ENCODE assay signal across 8 mouse cellular contexts in the genomic region with DNA sequence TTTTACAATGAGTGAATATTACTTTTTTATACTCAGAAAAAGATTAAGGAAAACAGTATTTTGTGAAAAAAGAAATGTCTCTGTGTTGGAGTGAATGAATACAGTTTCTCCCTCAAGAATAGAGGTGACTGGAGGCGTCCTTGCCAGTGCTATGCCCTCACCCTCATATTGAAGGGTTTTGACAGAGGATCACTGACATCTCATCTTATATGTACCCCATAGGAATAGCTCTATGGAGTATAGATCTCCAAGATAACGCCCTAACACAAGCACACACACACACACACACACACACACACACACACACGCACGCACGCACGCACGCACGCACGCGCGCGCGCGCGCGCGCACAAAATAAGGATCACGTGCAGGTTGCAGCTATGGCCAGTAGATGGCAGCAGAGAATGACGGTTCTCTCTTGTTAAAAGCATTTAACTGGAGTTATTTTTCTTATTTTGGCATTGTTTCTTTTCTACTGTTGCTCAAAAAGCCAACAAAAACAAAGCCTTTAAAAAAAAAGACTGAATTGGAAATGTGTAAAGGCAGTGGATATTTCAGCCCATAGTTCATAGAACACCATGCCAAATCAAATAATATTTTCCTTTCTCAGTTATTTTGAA. TPM values are rescaled to one million over a fixed set of nuclear protein-coding genes. Genes with fewer than 3 reads are reported as not detected.
DNase-seq lines count a peak whose midpoint lies in the region; ATAC-seq and TF ChIP-seq lines count a peak whose summit lies in the region.

No protein-coding gene starts in this region.

- TF ChIP-seq EP300 in heart, postnatal 0 days (IDR thresholded peaks at IDR 0.05; ENCODE audit: low read depth) = no peak

- H3K4me2 ChIP-seq in heart, postnatal 0 days (ENCODE audit: low read depth, low read length) = peak overlapping the region; percentile 37; the same call in 1 of the 2 replicates

- 0 out of 2 replicates have a peak, but pooled peaks cover 2% of the 10 kb centered on the region for H3K27me3 ChIP-seq in heart, postnatal 0 days (ENCODE audit: control insufficient read depth, insufficient read depth, low read length)

- no peak for TF ChIP-seq POLR2A in lung, adult 2 months (IDR thresholded peaks at IDR 0.05; ENCODE audit: borderline replicate concordance, extremely low read depth, low read depth, low read length)
- no peak for TF ChIP-seq POLR2A in olfactory bulb, adult 2 months (IDR thresholded peaks at IDR 0.05; ENCODE audit: insufficient read depth, low read depth, low read length)

- no peaks in the 10 kb centered on the region for H3K4me1 ChIP-seq in heart, postnatal 0 days (ENCODE audit: control insufficient read depth, insufficient read depth)
- H3K4me1 ChIP-seq in lung, adult 2 months (ENCODE audit: control insufficient read depth, insufficient read depth, low read length) = no peaks in the 10 kb centered on the region
- no peaks in the 10 kb centered on the region for H3K4me1 ChIP-seq in olfactory bulb, adult 2 months (ENCODE audit: control insufficient read depth, insufficient read depth, low read length)

- H3K36me3 ChIP-seq in heart, postnatal 0 days (replicated peaks; ENCODE audit: control insufficient read depth, insufficient read depth, low read length) = no peaks in the 10 kb centered on the region

- TF ChIP-seq CTCF in heart, postnatal 0 days (IDR thresholded peaks at IDR 0.05; ENCODE audit: low read depth) = peak; percentile 60
- peak; percentile 50 for TF ChIP-seq CTCF in lung, adult 2 months (IDR thresholded peaks at IDR 0.05; ENCODE audit: insufficient read depth, low read length)
- 0 out of 2 replicates have a peak, but pooled peaks have one; percentile 21 for TF ChIP-seq CTCF in olfactory bulb, adult 2 months (IDR thresholded peaks at IDR 0.05; ENCODE audit: insufficient read depth, low read depth, low read length)

- peak; percentile 41 for DNase-seq in ES-CJ7 (ENCODE audit: low read depth, low spot score)
- DNase-seq in brain, adult 2 months (ENCODE audit: low read depth, low spot score) = peak; percentile 82
- peak; percentile 68 for DNase-seq in fibroblast of lung, adult 2 months (ENCODE audit: low read depth)
- peak; percentile 17 for DNase-seq in heart, postnatal 0 days (ENCODE audit: low spot score)
- DNase-seq in kidney, postnatal 4 days = peak; percentile 73 to 74
- DNase-seq in lung, adult 2 months = peak; percentile 34

- WGBS in heart, postnatal 0 days = 14% methylated on average over 17 of the region's 19 CpGs
- 28% methylated on average over 19 of the region's 19 CpGs for WGBS in lung, adult 2 months
- WGBS in olfactory bulb, adult 2 months = 26% methylated on average over 18 of the region's 19 CpGs

- H3K9me3 ChIP-seq in heart, postnatal 0 days (replicated peaks; ENCODE audit: control insufficient read depth, low read length) = no peaks in the 10 kb centered on the region

- no peak overlapping the region for H3K9ac ChIP-seq in heart, postnatal 0 days (replicated peaks; ENCODE audit: low read depth, low read length)

- ATAC-seq in heart, postnatal 0 days (ENCODE audit: insufficient read depth, low read depth) = no peak
- no peak for ATAC-seq in monocyte, adult 5-6 weeks (replicated peaks; ENCODE audit: insufficient number of reproducible peaks, low FRiP score, low TSS enrichment, poor library complexity, severe bottlenecking)

- H3K27ac ChIP-seq in heart, postnatal 0 days (ENCODE audit: low read depth) = no peak overlapping the region
- H3K27ac ChIP-seq in olfactory bulb, adult 2 months (ENCODE audit: insufficient read depth, low read depth, low read length) = no peak overlapping the region

- H3K4me3 ChIP-seq in heart, postnatal 0 days (ENCODE audit: low read depth, low read length) = no peak overlapping the region
- no peak overlapping the region for H3K4me3 ChIP-seq in lung, adult 2 months (replicated peaks; ENCODE audit: extremely low read depth, low read depth, low read length)
- no peak overlapping the region for H3K4me3 ChIP-seq in olfactory bulb, adult 2 months (ENCODE audit: insufficient read depth, low read depth, low read length)

RNA-seq across cellular contexts. Expression of a gene that starts 49.5 kb away (rescaled TPM):
- 15.0 and 18.6 TPM in 2 replicates for total RNA-seq in heart, postnatal 0 days (2014; rRNA removed; ENCODE audit: low replicate concordance)
- polyA plus RNA-seq in heart, postnatal 0 days (2015; fragmentation: Nextera tagmentation; extraction: Ambion mirVana) = 6.3 and 7.6 TPM in 2 replicates
- polyA plus RNA-seq in lung, adult 2 months (2012; rRNA removed) = 25.1 and 27.5 TPM in 2 replicates
- not detected in 2 replicates for polyA plus RNA-seq in olfactory bulb, adult 2 months (2012; ENCODE audit: insufficient read depth, insufficient read length, low replicate concordance, missing spikeins)
- 0.11 to 0.38 TPM (median 0.29 TPM) in 3 replicates for total RNA-seq in monocyte, adult 5-6 weeks (2017)

Comparison
In these comparisons a context has a peak if more than half of its experiments do, and no peak if none do; other contexts are left out.
1. DNase-seq: peak in every context shown above with its lines; median percentile 82 in brain, adult 2 months; 74 in kidney, postnatal 4 days; 68 in fibroblast of lung, adult 2 months; 41 in ES-CJ7; 34 in lung, adult 2 months; 17 in heart, postnatal 0 days.